Mouse (Mus musculus) heart, postnatal 0 days (tissue): ENCODE measurements around the gene Kitl.

Experiments
- CTCF ChIP-seq: IDR thresholded peaks from 2 replicates; pipeline ENCODE4 v1.5.1; 2016; ENCODE audit warnings: antibody characterized with exemption, control low read depth, low read depth
- EP300 ChIP-seq: IDR thresholded peaks from 2 replicates; pipeline ENCODE4 v1.6.1; 2016; ENCODE audit warnings: antibody characterized with exemption, low read depth

- TF ChIP-seq CTCF (no peak), EP300 (no peak)
These were observed 15.6 kb downstream of the Kitl start for GRCm38 (mm10) chr10:100030980-100031516.
